Mouse (Mus musculus) hematopoietic stem cell, adult 5-6 weeks (primary cell): Measurements from ENCODE around the gene Cish. TPM values are rescaled to one million over a fixed set of nuclear protein-coding genes. Genes with fewer than 3 reads are reported as not detected.
A peak's percentile ranks its signal among the peaks of the same experiment; 100 is the strongest.
"Not testable (repeated sequence)": the region's sequence is repeated elsewhere in the genome, so short reads cannot be mapped to it uniquely, and the experiment has no call there.

Experiments used
- ATAC-seq, 2 experiments: fragments of 125-278 bp in 1 of 2; replicated peaks in 1 of 2; 2 replicates each; pipeline ENCODE4 v1.8.0; 2016 to 2017; ENCODE audit warnings: inconsistent platforms in 2 of 2, mild to moderate bottlenecking in 2 of 2, moderate number of reproducible peaks in 2 of 2, low read depth in 1 of 2, moderate TSS enrichment in 1 of 2; ENCODE audit not compliant: low FRiP score in 2 of 2, poor library complexity in 2 of 2, severe bottlenecking in 2 of 2, insufficient read depth in 1 of 2, low TSS enrichment in 1 of 2
- total RNA-seq: library from RNA; stranded (forward); fragments of 172-1452, 232-1000 nt; gene quantifications from 2 replicates; pipeline ENCODE4 v1.2.3, GENCODE M21; 2017

Cish gene
- total RNA-seq, 1 experiment from 2014 or later, result 1.4 TPM

DNA sequence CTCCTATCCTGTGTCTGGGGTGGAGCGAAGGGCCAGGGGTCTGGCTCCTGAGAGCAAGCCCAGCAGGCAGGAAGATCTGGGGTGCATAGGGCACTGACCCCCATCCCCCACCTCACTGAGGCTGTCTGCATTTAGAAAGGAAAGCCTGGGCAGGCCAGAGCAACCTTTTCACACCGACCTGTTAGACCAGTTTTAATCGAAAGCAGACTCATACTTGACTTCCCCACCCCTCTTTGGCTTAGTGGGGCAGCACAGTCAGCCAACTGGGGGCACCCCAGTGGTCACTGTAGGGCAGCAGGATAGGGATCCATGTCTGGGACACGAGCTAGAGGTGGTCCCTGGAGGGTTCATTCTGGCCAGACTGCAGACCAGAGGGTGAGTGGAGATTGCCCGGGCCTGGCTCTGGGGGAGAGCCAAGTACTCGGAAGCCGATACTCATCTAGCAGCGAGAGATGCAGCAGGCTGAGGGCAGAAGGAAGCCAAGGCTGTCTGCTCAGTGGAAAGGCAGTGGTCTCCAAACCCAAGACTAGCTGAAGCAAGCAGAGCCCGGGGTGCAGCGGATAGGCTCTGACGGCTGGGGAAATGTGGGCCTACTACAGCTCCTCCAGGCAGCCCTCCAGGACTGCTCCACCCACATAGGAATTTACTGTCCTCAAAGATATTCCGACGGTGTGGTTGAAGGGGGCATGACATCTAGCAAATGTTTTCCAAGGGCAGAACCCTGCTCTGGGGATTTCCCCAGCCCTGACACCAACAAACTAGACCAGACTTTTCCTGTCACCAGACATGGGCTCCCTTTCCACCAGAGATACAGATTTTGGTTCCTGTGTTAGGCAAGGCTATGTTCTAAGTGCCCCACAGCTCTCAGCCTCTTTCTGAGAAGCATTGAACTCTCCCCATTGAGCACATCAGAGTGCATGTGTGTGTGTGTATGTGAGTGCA is 10.0 kb downstream of the Cish start:
- ATAC-seq, result peak; percentile 30 to 59; a peak in 3 of 4 replicates

DNA sequence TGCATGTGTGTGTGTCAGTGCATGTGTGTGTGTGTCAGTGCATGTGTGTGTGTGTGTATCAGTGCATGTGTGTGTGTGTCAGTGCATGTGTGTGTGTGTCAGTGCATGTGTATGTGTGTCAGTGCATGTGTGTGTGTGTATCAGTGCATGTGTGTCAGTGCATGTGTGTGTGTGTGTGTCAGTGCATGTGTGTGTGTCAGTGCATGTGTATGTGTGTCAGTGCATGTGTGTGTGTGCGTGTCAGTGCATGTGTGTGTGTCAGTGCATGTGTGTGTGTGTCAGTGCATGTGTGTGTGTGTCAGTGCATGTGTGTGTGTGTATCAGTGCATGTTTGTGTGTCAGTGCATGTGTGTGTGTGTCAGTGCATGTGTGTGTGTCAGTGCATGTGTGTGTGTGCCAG is 10.8 kb downstream of the Cish start:
- not testable (repeated sequence) for ATAC-seq

DNA sequence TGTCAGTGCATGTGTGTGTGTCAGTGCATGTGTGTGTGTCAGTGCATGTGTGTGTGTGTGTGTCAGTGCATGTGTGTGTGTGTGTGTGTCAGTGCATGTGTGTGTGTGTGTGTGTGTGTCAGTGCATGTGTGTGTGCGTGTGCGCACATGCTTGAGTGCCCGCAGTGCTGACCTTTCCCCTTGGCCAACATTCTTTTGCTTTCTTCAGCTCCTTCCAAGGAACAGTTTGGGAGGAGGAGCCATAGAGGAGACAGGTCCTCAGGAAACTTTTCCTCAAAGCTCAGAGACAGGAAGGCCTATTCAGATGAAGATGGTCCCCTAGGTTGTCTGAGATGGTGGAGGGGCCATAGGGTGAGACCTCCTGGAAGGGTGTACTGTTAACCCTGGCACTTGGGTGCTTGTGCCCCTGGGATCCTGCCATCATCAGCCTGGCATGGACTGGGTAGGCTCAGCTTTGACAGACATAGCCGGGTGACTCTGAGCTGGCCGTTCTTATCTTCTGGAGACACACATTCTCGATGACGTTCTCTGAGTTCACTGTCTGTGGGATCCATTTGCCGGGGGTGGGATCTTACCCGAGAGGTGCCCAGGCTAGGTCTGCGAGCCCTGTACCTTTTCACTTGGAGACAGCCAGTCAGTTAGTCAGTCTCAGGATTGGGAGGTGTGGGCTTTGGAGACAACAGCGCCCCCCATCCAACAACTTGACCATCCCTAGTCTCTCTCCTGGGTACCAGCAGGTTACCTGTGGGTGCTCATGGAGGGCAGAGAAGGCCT is 11.5 kb downstream of the Cish start:
- peak; percentile 7 to 23; a peak in 1 of 4 replicates for ATAC-seq

GRCm38 (mm10) chr9:107307886-107308285 is 12.1 kb downstream of the Cish start:
- ATAC-seq, result no peak; a peak in 1 of 4 replicates

DNA sequence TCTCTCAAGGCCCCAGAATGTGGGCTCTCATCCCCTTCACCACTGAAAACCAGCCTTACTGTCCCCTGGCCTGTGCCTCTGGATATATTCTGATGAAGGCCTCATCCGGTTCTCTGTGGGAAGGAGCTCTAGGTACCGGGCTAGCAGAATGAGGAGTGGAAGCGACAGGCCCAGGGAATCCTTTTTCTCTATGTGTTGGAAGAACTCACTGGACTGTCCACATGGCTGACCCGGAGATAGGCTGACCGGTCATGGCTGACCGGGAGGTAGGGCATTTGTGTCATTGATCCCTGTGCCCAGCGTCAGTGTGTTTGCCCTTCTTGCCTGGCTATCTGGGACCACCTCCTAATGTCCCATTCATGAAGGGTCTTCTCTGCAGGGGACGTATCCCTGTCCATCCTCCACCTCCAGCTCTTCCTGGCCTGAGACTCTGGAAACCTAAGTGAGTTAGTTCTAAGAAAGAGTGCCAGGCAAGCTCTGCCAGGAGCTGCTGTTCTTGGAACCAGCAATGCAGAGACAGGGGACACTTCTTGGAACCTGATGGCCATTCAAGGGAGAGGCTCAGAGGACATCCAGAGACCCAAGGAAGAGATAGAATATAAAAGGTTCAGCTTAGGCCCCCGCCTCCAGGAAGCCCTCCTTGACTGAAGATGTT is 12.6 kb downstream of the Cish start:
- no peak for ATAC-seq

DNA sequence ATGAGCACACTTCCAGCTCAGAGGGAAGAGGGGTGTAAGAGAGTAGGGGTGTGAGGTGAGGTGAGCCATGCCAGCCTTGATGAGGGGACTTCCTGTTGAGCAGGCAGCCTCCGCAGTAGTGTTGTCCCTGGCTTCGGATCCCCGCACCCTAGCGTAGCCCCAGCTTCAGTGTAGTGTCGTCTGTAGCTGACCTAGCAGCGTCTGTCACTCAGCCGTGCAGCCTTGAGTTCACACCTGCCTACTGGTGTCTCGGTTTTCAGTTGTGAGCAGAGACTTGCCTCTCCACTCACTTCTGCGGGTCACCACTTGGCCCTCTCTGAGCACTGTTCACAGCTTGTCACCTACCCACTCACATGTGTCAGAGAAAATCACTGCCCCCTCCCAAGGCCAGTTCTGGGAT is 13.3 kb downstream of the Cish start:
- ATAC-seq, result no peak

DNA sequence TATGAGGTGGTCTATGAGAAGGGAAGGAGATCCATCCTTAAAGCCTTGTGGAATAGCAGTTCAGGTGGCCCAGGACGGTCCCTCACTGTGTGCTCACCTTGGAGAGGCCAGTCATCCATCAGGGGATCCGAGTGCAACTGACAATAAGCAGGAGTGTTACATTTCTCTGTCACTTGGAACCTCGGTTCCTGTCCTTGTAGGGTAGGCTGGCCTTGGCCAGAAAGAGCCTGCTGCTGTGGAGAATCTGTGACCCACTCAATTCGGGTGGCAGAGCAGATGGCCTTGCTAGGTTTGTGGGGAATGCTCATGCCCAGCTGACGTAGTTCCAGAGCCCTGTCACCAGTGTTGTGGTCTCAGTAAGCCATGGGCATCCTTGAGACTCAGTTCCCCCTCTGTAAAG is 13.8 kb downstream of the Cish start:
- no peak for ATAC-seq

- peak; percentile 88 to 92 for ATAC-seq
These were observed 17.2 kb downstream of the Cish start for GRCm38 (mm10) chr9:107312811-107313584.

- ATAC-seq, result no peak
These were observed 18.1 kb downstream of the Cish start for GRCm38 (mm10) chr9:107313926-107314325.

DNA sequence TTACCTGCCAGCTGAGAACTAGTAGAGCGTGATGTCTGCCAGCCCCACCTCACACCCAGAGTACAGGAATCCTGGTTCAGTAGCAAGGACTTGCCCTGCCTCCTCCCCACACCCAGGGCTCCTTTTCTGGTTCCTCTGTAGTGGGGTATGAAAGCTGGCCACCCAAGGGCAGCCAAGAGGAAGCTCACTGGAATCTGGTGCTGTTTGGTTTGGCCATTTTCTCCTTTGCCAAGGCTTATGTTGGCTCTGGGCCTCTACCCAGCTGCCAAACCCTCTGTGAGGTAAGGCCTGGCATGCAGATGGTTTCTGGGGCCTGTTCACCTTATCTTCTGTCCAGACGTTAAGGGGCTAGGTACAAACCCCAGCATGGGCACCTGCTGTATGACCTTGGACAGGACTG is 20.0 kb downstream of the Cish start:
- ATAC-seq, result no peak

- ATAC-seq, result no peak
These were observed 26.7 kb downstream of the Cish start for GRCm38 (mm10) chr9:107322461-107323050.

GRCm38 (mm10) chr9:107323558-107323957 is 27.7 kb downstream of the Cish start:
- peak; percentile 83 to 93 for ATAC-seq

GRCm38 (mm10) chr9:107324799-107325561 is 29.2 kb downstream of the Cish start:
- ATAC-seq, result no peak

GRCm38 (mm10) chr9:107325904-107326303 is 30.1 kb downstream of the Cish start:
- no peak for ATAC-seq

- ATAC-seq, result no peak
These were observed 32.2 kb downstream of the Cish start for GRCm38 (mm10) chr9:107327879-107328620.

DNA sequence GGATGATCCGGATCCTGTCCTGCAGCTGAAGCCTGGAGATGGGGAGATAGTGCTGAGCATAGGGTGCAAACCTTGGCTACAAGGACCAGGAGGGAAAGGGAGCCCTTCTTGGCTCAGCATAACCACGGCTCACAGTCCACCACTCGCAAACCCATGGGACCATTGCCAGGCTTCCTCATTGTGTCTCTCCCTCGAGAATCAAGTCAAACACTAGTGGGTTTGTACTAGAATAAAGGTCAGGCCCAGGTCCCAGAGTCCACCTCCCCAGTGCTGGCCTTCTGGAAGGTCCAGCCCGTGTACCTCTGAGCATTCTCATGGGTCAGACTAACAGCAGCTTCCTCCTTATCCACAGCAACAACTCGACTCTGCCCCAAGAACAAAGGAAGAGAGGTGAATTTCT is 35.0 kb downstream of the Cish start:
- ATAC-seq, result no peak
